Mouse (Mus musculus) embryo, embryonic 11 days (tissue): ENCODE results near the gene Slc27a5.

Source experiments
- DNase-seq: peaks from one replicate; pipeline ENCODE4 v3.0.0-alpha.2; 2015

Gene Slc27a5

DNA sequence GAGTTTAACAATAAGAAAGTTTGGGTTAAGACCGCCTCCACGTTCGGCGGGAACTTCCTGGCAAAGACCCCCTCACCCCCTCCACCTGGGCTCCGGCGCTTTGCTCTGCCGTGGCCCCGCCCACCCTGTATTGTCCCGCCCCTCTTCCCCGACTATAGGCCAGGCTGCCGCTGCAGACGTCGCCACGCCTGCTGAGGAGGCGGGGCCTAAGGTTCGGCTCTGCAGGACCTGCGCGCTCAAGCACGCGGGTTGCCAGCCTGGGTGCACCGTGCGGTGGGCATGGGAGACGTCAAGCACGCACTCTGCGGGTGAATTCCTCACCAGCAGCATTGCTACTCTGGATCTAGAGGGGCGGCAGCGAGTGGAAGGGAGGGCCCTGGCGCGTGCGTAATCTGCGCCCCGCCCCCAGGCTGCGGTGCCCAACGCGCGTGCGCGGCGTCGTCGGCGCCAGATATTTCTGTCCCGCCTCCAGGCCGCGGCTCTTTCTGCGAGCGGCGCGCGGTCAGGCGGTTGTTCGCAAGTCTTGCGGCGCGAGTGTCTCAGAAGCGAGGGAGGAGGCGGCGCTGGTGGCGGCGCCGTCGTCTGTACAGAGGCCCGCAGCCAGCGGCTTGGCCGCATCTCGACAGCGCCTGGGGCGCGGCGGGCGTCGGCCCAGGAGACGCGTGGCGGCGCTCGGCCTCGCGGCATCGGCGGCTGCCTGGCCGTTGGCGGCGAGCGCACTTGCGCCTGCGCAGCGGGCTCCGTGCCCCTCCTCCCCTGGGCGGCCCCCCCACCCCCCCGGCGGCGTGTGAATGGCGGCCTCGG, 26.1 kb upstream of the Slc27a5 start:
- peak; percentile 97 for DNase-seq

DNA sequence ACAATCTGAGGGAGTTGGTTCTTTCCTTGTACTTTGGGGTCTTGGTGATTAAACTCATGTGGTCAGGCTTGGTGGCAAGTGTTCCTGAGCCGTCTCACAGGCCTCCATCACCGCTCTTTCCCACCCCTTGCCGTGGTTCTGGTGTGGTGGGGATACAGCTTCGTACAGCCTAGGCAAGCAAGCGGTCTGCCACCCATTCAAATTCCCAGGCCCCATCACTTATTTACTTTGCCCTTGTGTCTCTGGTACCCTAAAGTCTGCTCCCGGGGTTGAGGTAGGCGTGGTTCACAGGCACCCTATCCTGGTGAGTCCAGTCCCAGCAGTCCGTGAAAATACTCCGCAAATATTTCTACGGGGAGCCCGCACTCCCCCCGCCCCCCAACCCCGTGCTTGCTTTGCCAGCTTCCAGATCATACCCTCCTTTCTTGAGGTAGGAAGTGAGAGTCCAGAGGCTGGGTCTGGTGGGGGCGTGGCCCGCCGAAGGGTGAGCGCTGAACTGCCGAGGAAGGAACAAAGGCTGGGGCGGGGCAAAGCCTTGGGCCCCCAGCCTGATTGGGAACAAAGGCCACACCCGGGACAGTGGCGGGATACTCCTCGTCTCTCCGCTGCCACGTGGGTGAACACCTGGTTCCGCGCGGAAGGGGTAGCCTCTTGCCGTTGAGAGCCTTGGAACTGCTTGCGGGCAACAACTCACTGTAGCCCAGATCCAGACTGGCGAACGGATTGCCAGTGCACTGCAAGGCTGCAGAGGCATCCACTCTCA, 25.0 kb upstream of the Slc27a5 start:
- DNase-seq, result peak; percentile 95

DNA sequence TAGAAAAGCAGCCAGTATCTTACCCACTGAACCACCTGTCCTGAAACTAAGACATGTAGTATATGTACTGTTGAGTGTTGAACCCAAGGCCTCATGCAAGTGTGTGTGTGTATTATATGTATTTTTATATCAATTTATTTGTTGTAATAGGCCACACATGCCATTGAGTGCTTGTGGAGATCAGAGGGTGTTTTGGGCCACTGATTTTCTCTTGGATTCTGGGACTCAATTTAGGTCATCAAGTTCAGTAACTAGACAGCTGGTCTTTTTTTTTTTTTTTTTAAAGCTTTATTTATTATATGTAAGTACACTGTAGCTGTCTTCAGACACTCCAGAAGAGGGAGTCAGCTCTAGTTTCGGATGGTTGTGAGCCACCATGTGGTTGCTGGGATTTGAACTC, 17.2 kb upstream of the Slc27a5 start:
- no peak for DNase-seq

DNA sequence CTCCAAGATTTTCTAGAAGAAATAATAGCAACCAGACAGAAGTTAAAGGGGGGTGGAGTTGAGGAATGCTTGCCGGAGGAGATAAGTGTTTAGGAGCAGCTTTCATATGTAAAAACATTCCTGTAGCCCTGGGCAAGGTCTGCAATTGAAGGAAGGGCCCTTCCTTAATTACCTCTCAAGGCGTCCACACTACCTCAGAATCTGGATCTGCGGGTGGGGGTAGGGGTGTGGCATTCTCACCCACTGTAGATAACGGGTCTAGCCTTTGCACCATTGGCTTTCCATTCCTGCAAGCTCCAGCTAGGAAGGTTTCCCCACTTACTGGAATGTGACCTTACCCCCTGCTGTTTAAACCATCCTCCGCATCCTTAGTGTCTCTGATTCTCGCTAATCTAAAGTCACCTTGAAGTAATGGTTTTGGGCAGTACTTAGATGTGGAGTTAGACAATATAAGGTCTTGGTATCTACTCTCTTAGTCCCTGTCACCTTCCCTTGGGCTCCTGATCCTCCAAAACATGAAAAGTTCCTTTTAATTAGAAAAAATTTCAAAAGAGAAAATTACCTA, 16.4 kb upstream of the Slc27a5 start:
- no peak for DNase-seq

DNA sequence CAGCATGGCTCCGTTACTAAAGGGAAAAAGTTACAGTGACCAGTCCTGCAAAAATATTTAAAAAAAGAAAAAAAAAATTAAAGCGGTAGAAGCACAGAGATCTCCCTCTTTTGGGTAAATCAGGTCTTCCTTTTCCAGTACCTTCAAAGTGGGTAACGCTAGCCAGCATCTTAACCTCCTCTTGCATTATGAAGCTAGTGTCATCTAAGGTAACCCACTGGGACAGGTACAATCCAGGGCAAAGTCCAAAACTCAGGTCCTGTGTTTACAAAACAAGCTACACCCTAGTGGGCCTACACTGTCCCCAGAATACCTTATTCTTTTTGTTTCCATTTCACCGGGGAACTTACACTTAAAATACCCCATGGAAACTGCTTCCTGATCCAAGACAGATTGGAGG, 15.7 kb upstream of the Slc27a5 start:
- no peak for DNase-seq

DNA sequence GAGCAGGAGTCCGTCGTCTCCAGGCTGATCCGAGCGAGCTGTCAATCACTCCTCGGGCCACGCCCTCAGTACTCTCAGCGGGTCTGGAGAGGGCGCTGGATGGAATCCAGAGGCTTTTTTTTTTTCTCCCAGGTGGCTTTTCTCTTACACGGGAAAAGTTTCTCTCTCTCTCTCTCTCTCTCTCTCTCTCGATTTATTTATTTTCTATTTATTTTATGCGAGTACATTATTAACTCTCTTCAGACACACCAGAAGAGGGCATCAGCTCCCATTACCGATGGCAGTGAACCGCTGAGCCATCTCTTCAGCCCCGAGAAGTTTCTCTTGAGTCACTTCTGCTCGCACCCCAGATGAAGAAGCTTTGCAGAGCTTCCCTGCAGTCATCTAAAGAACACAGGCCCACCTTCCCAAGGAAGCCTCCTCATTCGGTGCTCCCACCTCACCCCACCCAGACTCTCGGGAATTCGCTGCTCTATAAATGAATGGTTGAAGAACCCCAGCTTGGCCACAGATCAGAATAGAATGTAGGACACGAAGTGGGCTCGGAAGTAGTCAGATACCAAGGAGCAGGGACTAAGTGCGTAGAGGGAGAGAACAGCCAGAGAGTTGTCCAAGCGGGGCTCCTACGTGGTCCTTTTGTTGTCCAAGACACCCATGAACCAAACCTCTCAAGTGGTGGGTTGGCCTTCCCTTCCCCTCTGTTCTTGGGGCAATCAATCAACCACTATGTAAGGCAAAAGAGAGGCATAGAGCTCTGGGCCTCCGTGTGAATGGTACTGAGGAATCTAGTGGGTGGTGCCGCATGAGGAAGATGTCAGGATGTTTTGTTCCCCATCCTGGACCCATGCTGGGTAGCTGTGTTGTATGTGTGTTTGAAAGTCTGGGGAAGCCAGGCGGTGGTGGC, 12.3 kb upstream of the Slc27a5 start, which contains the start of gene Zbtb45:
Zbtb45 (minus strand) TSS at position 30 of the 904 bp plus-strand sequence.
- peak; percentile 31 for DNase-seq

DNA sequence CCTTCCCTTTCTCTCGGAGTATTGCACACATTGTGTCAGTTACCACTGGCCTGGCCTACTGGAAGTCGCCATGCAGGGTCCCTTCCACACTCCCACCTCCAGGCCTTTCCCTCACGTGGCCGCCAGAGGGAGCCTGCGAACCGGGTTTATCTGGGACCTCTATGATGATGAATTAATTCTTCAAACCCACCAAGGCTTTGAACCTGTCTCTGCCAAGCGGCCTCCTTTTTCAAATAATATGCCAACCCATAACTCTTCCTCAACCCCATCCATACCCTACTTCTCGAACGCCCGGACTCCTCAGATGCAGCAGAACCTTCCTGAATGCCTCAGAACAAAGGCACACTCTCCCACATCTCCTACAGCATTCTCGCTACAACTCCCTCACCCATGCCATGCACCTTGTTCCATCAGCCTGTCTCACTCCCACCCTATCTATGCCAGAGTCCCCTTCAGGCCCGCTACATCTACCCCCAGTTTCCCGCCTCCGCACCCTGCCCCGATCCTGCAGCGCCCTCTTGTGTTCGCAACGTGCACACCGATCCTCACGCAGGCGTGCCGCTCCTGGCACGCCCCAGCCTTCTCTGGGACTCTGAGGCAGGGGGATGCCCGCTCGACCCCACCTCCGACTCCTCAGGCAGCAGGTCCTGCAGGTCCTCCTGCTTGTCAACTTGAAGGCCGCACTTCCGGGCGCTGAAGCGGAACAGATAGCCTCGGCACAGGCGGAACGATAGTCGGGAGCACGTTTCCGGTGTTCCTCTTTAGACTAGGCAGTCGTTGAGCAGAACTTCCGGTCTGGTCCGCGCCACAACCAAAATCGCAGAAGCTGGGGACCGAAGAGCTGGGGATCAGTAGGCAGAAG, 11.4 kb upstream of the Slc27a5 start:
- peak; percentile 96 for DNase-seq

DNA sequence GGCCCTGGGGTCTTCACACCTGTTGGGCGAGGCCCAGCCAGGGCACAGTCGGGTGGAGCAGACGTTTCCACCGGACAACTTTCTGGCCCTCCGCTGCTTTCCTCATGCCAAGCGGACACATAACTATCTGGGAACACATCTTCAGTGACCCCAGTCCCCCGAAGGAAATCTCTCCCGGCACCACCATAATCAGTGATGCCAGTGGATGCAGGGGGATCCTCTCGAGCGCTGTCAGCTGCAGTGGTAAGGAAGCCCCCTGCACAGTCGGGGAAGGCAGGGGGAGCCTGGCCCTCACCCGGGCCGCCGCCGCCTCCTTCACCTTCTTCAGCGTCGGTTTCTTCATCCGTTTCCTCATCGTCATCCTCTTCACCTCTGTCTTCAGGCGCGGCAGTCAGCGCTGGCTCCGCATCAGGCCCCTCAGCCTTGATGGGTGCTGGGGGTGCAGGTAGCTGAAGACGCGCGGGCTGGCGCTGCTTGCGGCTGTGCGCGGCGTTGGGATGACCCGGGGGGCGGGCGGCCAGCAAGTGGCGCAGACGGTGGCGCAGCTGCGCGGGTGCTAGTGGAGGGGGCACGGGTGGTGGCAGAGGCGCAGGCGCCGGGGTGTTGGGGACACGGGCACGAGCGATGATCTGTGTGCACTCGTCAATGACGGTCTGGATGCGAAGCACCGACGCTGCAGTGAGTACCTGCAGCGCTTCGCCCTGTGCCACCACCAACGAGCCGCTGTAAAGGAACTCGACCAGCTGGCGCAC, 9.5 kb upstream of the Slc27a5 start:
- no peak for DNase-seq

DNA sequence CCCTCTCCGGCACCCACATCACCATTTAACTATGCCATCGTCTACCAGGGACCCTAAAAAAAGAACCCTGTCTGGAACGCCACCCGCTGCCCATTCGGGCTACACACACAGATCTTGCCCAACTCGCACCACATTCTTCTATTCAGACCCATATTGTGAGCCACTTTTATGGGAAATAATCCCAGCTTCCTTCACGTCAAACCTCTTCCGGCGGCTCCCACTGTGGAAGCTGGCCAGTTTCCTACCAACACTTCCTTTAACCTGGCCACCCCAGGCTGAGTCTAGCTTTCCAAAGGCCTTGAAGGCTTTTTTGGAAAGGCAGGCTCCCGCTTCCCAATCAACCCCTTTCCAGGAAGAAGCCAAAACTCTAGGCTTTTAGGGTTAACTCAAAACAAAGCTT, 8.5 kb upstream of the Slc27a5 start:
- DNase-seq, result no peak

DNA sequence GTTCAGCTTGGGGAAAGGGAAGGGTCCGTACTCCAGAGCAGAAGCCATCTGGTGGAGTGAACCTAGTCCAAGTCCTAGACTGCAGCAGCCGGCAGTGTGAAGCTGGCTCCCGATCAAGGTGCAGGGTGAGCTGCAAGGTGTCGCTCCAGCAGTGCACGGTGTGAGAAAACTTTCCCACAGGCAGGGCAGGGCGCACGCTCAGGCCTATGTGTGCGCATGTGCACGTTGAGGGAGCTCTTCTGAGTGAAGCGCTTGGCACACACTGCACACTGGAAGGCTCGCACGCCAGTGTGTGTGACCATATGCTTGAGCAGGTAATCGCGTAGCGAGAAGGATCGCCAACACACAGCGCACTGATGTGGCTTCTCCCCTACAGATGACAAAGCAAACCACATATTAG, 8.0 kb upstream of the Slc27a5 start:
- no peak for DNase-seq

DNA sequence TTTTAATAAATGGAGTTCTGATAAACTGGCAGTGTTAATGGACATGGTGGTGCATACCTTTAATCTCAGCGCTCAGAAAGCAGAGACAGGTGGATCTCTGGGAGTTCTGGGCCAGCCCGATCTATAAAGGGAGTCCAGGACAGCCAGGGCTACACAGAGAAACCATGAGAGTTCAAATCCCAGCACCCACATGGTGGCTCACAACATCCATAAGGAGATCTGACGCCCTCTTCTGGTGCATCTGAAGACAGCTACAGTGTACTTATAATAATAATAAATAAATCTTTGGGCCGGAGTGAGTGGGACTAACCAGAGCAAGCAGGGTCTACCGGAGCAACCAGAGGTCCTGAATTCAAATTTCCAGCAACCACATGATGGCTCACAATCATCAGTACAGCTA, 5.4 kb upstream of the Slc27a5 start:
- DNase-seq, result no peak

DNA sequence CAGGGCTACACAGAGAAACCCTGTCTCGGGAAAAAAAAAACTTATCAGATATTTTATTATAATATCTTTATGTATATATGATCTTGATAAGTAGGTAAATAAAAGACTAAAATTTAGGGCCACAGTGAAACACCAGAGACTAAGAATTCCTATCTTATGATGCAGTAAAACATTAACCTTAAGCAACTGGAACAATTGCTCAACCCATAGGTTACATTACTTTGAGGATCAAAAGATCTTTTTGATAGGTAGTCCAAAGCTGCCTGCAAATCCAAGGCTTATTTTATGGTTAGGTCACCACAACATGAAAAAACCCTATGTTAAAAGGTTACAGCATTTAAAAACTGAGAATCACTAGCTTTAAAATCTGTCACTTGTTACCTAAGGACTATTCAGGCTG, 3.6 kb upstream of the Slc27a5 start:
- no peak for DNase-seq

DNA sequence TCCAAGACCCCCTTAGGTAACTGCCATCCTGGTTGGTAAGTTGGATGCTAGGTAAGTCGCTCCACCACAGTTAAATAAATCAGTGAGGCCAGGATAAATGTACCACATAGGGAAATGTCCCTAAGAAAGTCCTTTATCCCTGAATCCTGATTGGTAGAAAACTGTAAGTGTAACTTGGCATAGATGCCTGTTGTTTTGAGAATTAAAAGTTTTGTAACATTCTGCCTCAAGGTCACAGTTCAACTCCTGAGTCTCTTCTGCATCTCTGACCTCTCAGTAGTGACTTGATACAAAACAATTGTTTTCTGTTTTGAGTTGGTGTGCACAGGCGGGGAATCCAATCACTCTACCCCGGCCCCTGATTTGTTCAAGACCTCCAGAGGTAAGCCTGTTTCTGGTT, 859 bp upstream of the Slc27a5 start, which contains the start of gene Trim28:
Trim28 (plus strand) TSS at position 264 of the 400 bp plus-strand sequence.
- DNase-seq, result no peak

DNA sequence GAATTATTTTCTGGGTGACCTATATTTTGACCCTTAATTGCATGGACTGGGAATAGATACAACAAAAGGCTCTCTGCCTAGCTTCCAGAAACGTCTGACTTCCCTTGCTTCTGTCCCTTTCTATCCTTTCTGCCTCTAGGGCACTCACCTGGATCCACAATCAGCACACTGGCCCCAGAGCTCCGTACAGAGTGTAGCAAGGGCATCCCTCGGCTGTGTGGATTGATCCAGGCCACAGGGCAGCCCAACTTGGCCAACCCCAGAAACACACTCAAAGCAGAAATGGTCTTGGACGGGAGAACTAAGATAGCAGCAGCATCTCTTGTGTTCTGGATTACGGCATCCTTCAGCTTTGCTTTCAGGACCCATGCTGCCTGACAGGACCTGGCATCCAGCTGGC, 762 bp downstream of the Slc27a5 start:
- DNase-seq, result no peak

DNA sequence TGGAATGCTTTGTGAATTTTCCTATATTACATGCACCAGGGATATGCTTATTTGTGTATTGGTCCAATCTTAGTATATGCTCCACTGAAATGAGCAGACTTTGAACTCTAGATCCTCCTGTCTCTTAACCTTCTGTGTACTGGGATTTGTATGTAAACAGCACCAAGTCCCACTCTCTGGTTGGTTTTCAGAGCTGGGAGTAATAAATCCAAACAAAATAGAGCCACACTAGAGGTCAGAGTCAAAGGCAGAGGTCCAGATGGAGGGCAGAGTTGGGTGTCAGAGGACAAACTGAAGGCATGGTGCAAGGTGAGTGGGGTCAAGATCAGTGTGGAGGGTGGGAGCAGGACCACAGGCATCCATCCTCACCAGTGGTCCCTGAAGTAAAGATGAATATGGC, 2.1 kb downstream of the Slc27a5 start:
- no peak for DNase-seq

DNA sequence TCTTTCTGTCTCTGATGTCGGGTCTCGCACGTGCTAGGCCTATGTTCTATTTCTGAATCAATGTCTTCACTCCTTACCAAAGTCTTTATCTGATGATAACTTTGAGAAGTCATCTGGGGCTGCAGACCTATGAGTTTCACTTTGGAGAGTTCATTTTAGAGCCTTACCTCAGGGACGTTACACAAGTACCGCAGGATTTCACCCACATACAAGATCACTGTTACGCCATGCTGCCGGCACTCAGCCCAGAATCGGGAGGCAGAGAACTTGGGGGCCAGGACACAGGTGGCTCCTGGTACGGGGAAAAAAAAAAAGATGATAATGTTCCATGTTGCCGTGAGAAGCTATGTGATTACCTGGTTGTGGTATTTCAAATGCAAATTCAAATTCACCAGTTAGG, 4.8 kb downstream of the Slc27a5 start:
- no peak for DNase-seq

DNA sequence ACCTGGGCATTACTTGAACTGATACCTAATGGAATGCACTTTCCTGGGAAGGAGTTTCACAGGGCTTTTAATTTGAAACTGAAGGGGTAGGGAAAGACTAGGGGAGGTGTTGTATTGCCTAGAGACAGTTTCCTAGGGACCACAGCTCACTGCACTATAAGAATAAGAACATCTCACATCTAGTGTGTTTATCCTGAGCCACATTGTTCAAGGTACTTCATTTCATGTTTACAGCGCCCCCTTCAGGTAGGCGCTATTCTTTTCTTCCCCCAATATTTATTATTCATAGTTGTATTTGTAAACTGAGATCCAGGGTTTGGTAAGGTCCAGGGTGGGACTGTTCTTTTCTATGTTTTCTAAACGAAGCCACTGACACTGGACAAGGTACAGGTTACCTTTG, 5.8 kb downstream of the Slc27a5 start:
- DNase-seq, result peak; percentile 14

DNA sequence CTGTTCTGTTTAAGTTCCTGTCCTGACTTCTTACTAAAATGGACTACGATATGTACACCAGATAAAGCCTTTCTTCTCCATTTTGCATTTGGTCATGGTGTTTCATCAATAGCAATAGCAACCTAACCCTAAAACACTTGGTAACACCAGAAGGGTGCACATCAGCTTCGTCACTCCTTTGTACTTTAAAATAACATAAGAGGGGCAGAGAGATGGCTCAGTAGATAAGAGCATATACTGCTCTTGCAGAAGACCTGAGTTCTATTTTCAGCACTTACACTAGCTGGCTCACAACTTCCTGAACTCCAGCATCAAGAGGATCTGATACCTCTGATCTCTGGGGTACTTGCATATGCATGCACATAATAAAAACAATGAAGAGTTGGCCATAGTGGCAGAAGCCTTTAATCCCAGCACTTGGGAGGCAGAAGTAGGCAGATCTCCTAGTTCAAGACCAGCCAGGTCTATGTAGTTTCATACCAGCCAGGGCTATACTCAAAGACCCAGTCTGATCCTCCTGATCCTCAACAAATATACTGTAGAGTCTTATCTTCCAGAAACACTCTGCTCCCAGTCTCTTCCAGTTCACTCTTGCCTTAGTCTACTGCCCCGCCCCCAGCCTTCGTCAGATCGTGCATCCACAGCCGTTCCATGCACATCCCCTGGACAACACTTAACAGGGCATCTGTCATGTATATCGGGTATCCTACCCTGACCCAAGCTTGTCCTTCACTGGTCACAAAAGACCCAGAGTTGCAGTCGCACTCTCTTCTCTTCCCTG, 10.4 kb downstream of the Slc27a5 start:
- DNase-seq, result no peak

DNA sequence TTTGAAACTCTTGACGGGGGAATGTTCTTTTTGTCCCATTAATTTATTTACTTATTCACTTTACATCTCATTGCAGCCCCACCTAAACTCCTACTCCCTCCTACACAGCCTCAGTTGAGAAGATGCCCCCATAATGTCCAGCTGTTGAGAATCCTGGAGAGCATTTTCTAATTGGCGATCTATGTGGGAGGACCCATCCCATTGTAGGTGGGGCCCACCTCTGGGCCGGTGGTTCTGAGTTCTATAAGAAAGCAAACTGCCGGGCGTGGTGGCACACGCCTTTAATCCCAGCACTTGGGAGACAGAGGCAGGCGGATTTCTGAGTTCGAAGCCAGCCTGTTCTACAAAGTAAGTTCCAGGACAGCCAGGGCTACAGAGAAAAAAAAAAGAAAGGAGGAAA, 11.1 kb downstream of the Slc27a5 start:
- no peak for DNase-seq

DNA sequence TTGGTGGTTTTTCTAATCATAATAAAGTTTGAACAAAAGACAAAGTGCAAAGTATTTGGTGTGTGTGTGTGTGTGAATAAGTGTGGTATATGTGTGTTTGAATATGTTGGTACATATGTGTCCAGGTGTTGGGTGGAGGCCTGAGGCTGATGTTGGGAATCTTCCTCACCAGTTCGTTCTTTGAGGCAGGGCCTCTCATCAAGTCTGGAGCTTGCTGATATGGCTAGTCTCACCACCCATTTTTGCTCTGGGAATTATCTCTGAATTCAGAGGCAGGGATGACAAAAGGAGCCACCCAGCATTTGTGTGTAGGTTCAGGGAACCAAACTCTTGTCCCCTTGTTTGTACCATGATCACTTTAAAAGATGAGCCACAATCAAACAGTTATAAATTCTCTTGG, 12.3 kb downstream of the Slc27a5 start:
- DNase-seq, result no peak
